Mouse (Mus musculus) liver, embryonic 14.5 days (tissue): ENCODE results near the gene Spesp1.

Experiments
- CTCF ChIP-seq: IDR thresholded peaks from 2 replicates; pipeline ENCODE4 v1.5.1; 2016; ENCODE audit warnings: antibody characterized with exemption, low read depth, control low read depth
- EP300 ChIP-seq: IDR thresholded peaks from 2 replicates; pipeline ENCODE4 v1.6.1; 2016; ENCODE audit warnings: antibody characterized with exemption, low read depth

- TF ChIP-seq EP300 = no peak
- TF ChIP-seq CTCF = no peak
These were observed 33.5 kb upstream of the Spesp1 start for GRCm38 (mm10) chr9:62315556-62315955.
